Mouse (Mus musculus): ENCODE results near the gene Etfbkmt. TPM values are rescaled to one million over a fixed set of nuclear protein-coding genes. Genes with fewer than 3 reads are reported as not detected.
"Not testable (repeated sequence)": the region's sequence is repeated elsewhere in the genome, so short reads cannot be mapped to it uniquely, and the experiment has no call there.

The Etfbkmt gene
- polyA plus RNA-seq, 1 experiment from 2014 or later: 18.3 TPM

- H3K9me3 ChIP-seq: no peaks in the 10 kb centered on the region
- no peak overlapping the region for H3K9ac ChIP-seq
- H3K4me1 ChIP-seq: no peaks in the 10 kb centered on the region
- no peaks in the 10 kb centered on the region for H3K27me3 ChIP-seq
- H3K27ac ChIP-seq: no peak overlapping the region
- H3K4me3 ChIP-seq: no peak overlapping the region
- no peaks in the 10 kb centered on the region for H3K36me3 ChIP-seq
- no peak overlapping the region for H3K4me2 ChIP-seq (replicated peaks)
- WGBS: 78% methylated on average over 3 of the region's 3 CpGs
- no peak for ATAC-seq (ENCODE audit: low FRiP score, low read depth)
Measured at GRCm38 (mm10) chr6:149107615-149108014, 32.0 kb upstream of the Etfbkmt start.

- Histone ChIP-seq H3K36me3 (no peaks in the 10 kb centered on the region), H3K9ac (no peak overlapping the region), H3K4me2 (replicated peaks) (no peak overlapping the region), H3K27ac (no peak overlapping the region), H3K4me1 (no peaks in the 10 kb centered on the region), H3K27me3 (no peaks in the 10 kb centered on the region), H3K4me3 (no peak overlapping the region), H3K9me3 (no peaks in the 10 kb centered on the region)
- ATAC-seq (ENCODE audit: low FRiP score, low read depth): no peak
- 80% methylated on average over 2 of the region's 2 CpGs for WGBS
Measured at GRCm38 (mm10) chr6:149108909-149109308, 30.7 kb upstream of the Etfbkmt start.

- Histone ChIP-seq H3K27ac (no peak overlapping the region), H3K9ac (no peak overlapping the region), H3K27me3 (no peaks in the 10 kb centered on the region), H3K36me3 (no peaks in the 10 kb centered on the region), H3K4me3 (no peak overlapping the region), H3K4me1 (no peaks in the 10 kb centered on the region), H3K4me2 (replicated peaks) (no peak overlapping the region), H3K9me3 (no peaks in the 10 kb centered on the region)
- ATAC-seq (ENCODE audit: low FRiP score, low read depth): no peak
Measured at GRCm38 (mm10) chr6:149116992-149117391, 22.7 kb upstream of the Etfbkmt start.

GRCm38 (mm10) chr6:149118935-149119334, 20.7 kb upstream of the Etfbkmt start:
- no peaks in the 10 kb centered on the region for H3K4me1 ChIP-seq
- no peaks in the 10 kb centered on the region for H3K36me3 ChIP-seq
- H3K9me3 ChIP-seq: no peaks in the 10 kb centered on the region
- no peak overlapping the region for H3K4me2 ChIP-seq (replicated peaks)
- no peak overlapping the region for H3K27ac ChIP-seq
- no peaks in the 10 kb centered on the region for H3K27me3 ChIP-seq
- no peak for ATAC-seq (ENCODE audit: low FRiP score, low read depth)
- H3K9ac ChIP-seq: no peak overlapping the region; the same call in 1 of the 2 replicates
- WGBS: 74% methylated on average over 2 of the region's 2 CpGs
- no peak overlapping the region for H3K4me3 ChIP-seq

GRCm38 (mm10) chr6:149119853-149120252, 19.8 kb upstream of the Etfbkmt start:
- peak; percentile 36; the same call in 1 of the 2 replicates for ATAC-seq (ENCODE audit: low FRiP score, low read depth)
- no peaks in the 10 kb centered on the region for H3K36me3 ChIP-seq
- no peaks in the 10 kb centered on the region for H3K27me3 ChIP-seq
- no peak overlapping the region for H3K4me2 ChIP-seq (replicated peaks)
- H3K9me3 ChIP-seq: no peaks in the 10 kb centered on the region
- H3K4me1 ChIP-seq: no peaks in the 10 kb centered on the region
- H3K4me3 ChIP-seq: no peak overlapping the region
- 41% methylated on average over 2 of the region's 2 CpGs for WGBS
- H3K27ac ChIP-seq: no peak overlapping the region
- no peak overlapping the region; the same call in 1 of the 2 replicates for H3K9ac ChIP-seq

GRCm38 (mm10) chr6:149123042-149123441, 16.6 kb upstream of the Etfbkmt start:
- ATAC-seq (ENCODE audit: low FRiP score, low read depth): no peak
- H3K36me3 ChIP-seq: no peaks in the 10 kb centered on the region
- no peak overlapping the region for H3K27ac ChIP-seq
- no peaks in the 10 kb centered on the region for H3K9me3 ChIP-seq
- H3K27me3 ChIP-seq: no peaks in the 10 kb centered on the region
- no peaks in the 10 kb centered on the region for H3K4me1 ChIP-seq
- H3K4me3 ChIP-seq: no peak overlapping the region
- 79% methylated on average over 3 of the region's 3 CpGs for WGBS
- no peak overlapping the region for H3K4me2 ChIP-seq (replicated peaks)
- no peak overlapping the region for H3K9ac ChIP-seq

GRCm38 (mm10) chr6:149126675-149127074, 13.0 kb upstream of the Etfbkmt start:
- no peak for ATAC-seq (ENCODE audit: low FRiP score, low read depth)
- Histone ChIP-seq H3K36me3 (no peaks in the 10 kb centered on the region), H3K4me3 (no peak overlapping the region), H3K4me2 (replicated peaks) (no peak overlapping the region), H3K4me1 (no peaks in the 10 kb centered on the region), H3K27ac (no peak overlapping the region), H3K9me3 (no peaks in the 10 kb centered on the region), H3K9ac (no peak overlapping the region), H3K27me3 (no peaks in the 10 kb centered on the region)
- WGBS: 70% methylated on average over 4 of the region's 4 CpGs

- not testable (repeated sequence) for H3K4me1 ChIP-seq; H3K9ac ChIP-seq; H3K9me3 ChIP-seq; H3K27me3 ChIP-seq; H3K4me3 ChIP-seq; H3K27ac ChIP-seq; H3K4me2 ChIP-seq (replicated peaks); H3K36me3 ChIP-seq; ATAC-seq (ENCODE audit: low FRiP score, low read depth)
- WGBS: 90% methylated on average over 8 of the region's 8 CpGs
Measured at GRCm38 (mm10) chr6:149129870-149130269, 9.8 kb upstream of the Etfbkmt start, which contains the start of gene Gm10203. TSS of gene Gm10203 (plus strand) at chr6:149130170.

GRCm38 (mm10) chr6:149131111-149131510, 8.5 kb upstream of the Etfbkmt start:
- Histone ChIP-seq H3K27me3 (no peaks in the 10 kb centered on the region), H3K36me3 (no peaks in the 10 kb centered on the region), H3K9ac (no peak overlapping the region), H3K4me3 (no peak overlapping the region), H3K4me1 (peaks cover 11% of the 10 kb centered on the region), H3K9me3 (no peaks in the 10 kb centered on the region), H3K4me2 (replicated peaks) (no peak overlapping the region), H3K27ac (no peak overlapping the region)
- ATAC-seq (ENCODE audit: low FRiP score, low read depth): no peak
- 27% methylated on average over 3 of the region's 3 CpGs for whole genome bisulfite sequencing

- ATAC-seq (ENCODE audit: low FRiP score, low read depth): no peak
- Histone ChIP-seq H3K27me3 (no peaks in the 10 kb centered on the region), H3K36me3 (no peaks in the 10 kb centered on the region), H3K27ac (no peak overlapping the region), H3K9ac (no peak overlapping the region), H3K4me3 (no peak overlapping the region), H3K4me2 (replicated peaks) (no peak overlapping the region), H3K9me3 (no peaks in the 10 kb centered on the region), H3K4me1 (peaks cover 11% of the 10 kb centered on the region)
- WGBS: 32% methylated on average over 5 of the region's 5 CpGs
Measured at GRCm38 (mm10) chr6:149132311-149133077, 7.2 kb upstream of the Etfbkmt start.

- no peaks in the 10 kb centered on the region for H3K9me3 ChIP-seq
- H3K36me3 ChIP-seq: no peaks in the 10 kb centered on the region
- ATAC-seq (ENCODE audit: low FRiP score, low read depth): peak; percentile 46
- 8% methylated on average over 5 of the region's 5 CpGs for WGBS
- no peak overlapping the region for H3K27ac ChIP-seq
- H3K4me2 ChIP-seq (replicated peaks): no peak overlapping the region
- no peaks in the 10 kb centered on the region for H3K27me3 ChIP-seq
- no peak overlapping the region for H3K4me3 ChIP-seq
- H3K4me1 ChIP-seq: peaks cover 11% of the 10 kb centered on the region
- no peak overlapping the region for H3K9ac ChIP-seq
Measured at GRCm38 (mm10) chr6:149134391-149135150, 5.1 kb upstream of the Etfbkmt start.

- Histone ChIP-seq H3K9ac (no peak overlapping the region), H3K27me3 (no peaks in the 10 kb centered on the region), H3K9me3 (no peaks in the 10 kb centered on the region), H3K4me1 (peaks cover 11% of the 10 kb centered on the region), H3K4me3 (no peak overlapping the region), H3K27ac (no peak overlapping the region), H3K4me2 (replicated peaks) (no peak overlapping the region), H3K36me3 (no peaks in the 10 kb centered on the region)
- 70% methylated on average over 6 of the region's 6 CpGs for WGBS
- ATAC-seq (ENCODE audit: low FRiP score, low read depth): no peak
Measured at GRCm38 (mm10) chr6:149135631-149136030, 4.0 kb upstream of the Etfbkmt start.
